Mouse (Mus musculus): ENCODE measurements at regions not wholly inside any gene's neighbourhood (a gene's known extent, or its start where the extent isn't known, plus 50 kb on each side); places are given as distances from the start of the nearest gene placed in this dataset.

GRCm38 (mm10) chr15:67031866-67032526 is 531.3 kb upstream of the Lrrc6 start:
- no peak for TF ChIP-seq CTCF (IDR thresholded peaks at IDR 0.05; ENCODE audit: borderline replicate concordance, extremely low read depth, insufficient read depth, insufficient read length)
- TF ChIP-seq POLR2A (IDR thresholded peaks at IDR 0.05; ENCODE audit: borderline replicate concordance, extremely low read depth, insufficient read depth, insufficient read length, poor library complexity, severe bottlenecking), result no peak
